ENCODE assay signal across 15 mouse cellular contexts in the genomic region with DNA sequence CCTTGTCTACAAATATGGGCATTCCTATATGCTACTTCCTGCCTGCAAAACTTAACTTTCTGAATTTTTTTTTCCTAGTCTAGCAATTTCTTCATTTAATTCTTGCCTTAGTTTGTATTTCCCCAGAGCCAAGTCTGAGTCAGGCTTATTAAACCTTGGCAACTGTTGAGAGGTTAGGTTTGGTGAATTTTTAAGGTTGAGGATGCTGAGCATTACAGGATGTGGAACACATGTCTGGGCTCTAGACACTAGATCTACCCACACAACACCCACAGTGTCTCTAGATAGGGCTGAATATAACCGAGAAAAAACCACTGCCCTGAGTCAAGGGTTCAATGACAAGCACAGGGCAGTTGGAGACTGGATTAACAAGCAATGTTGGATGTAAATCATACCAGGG.
A peak's percentile ranks its signal among the peaks of the same experiment; 100 is the strongest.
DNase-seq lines count a peak whose midpoint lies in the region; ATAC-seq lines count a peak whose summit lies in the region.
"Had no signal": no experiment of that assay in that cellular context is flagged by ENCODE, and none has a peak within 500 bp of the region (broad histone marks: within the 10 kb centered on the region; RNA-seq: fewer than 3 reads in every experiment).

No protein-coding gene starts in this region.

- DNase-seq in 3134 (ENCODE audit: extremely low read depth, insufficient read length, low spot score), result peak; percentile 4
- DNase-seq in CD4-positive, CD25-positive, alpha-beta regulatory T cell, adult 2 months (ENCODE audit: low read depth, low spot score), result peak; percentile 39
- peak; percentile 2 for DNase-seq in induced T-regulatory cell, adult 2 months (ENCODE audit: low read depth)
- no peak for DNase-seq in heart, postnatal 10 days
- DNase-seq in spleen, postnatal 36 days (ENCODE audit: low spot score in 2 of 2), result no peak
- DNase-seq in ovary, postnatal 36 days (ENCODE audit: low spot score), result no peak
- DNase-seq: adrenal gland, postnatal 14 days; B cell, adult 2 months; cerebellum, adult 18-20 months; cerebellum, adult 9-11 months; cerebellum, postnatal 36 days; forebrain, postnatal 0 days; heart, adult 18-20 months had no signal

- ATAC-seq in activated CD4-positive, CD25-positive, alpha-beta regulatory T cell, adult 4 months, result peak; percentile 68
- ATAC-seq: forebrain, postnatal 0 days; intestine, postnatal 0 days had no signal

- intact Hi-C loops in heart, postnatal 10 days (cut with DNase I), result no loop called here

Comparison
In these comparisons a context has a peak if more than half of its experiments do, and no peak if none do; other contexts are left out.
1. DNase-seq: peak in 3134 (single experiment), CD4-positive, CD25-positive, alpha-beta regulatory T cell, adult 2 months (single experiment) and induced T-regulatory cell, adult 2 months (single experiment); none in heart, postnatal 10 days (0 of 2), spleen, postnatal 36 days (0 of 2) and ovary, postnatal 36 days (single experiment).